Mouse (Mus musculus): ENCODE data around the gene Itgb4. TPM values are rescaled to one million over a fixed set of nuclear protein-coding genes. Genes with fewer than 3 reads are reported as not detected.

Gene Itgb4
- not detected for polyA plus RNA-seq (2017; shearing (Covaris generic))

DNA sequence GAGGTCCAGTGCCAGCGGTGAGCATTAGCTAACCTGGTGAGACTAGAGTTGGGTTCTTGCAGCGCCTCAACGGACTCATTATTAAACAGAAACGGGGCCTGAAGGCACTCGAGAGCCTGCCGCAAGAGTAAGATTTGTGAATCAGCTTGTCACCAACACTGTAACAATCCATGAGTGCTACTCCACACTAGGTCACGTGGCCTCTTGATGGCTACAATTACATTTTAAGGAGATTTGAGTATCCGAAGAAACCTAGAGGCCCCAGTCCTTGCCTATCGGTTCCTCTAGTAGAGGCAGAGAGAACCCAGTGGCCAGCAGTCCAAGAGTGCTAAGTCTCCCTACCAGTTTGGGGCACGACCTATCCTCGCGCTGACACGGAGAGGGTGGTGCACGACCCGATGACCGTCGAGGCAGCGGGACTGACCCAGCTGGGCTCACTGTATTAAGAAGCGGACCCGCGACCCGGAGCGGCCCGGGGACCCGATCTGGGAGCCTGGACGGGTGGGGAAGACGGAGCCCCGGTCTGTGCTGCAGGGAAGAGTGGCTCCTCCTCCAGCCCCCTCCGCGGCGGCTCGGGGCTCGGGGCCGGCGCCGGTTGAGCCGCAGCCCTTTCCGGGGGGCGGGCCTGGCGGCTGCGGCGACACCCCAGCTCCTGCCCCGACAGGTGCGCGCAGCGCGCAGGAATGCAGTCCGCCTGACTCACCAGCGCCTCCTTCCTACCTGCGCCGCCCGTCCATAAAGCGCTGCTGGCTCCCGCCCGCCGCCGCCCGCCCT, at the start of gene Itgb4:
Itgb4 (plus strand) TSS at position 401 of the 774 bp plus-strand sequence.
- peak; percentile 7 for ATAC-seq

GRCm38 (mm10) chr11:115929031-115929430, 45.5 kb upstream of the Itgb4 start:
- no peak for ATAC-seq

GRCm38 (mm10) chr11:115929818-115930217, 44.7 kb upstream of the Itgb4 start:
- no peak for ATAC-seq

DNA sequence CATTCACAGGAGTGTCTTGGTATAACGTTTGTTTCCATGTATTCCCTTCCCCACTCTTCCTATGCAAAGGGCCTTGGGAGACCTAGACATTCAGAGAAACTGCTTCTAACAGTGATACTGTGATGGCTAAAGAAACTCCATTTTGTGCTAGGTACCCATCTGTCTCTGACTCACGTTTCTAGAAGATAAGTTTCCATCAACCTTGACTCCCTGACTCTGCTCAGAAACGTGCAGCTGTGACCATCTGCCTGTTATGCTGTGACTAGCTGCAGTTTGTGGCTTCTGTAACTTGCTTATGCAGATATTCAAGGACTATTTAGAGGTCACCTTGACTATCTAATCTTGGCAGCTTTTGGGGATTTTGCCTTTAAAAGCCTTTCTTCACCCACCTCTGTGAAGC, 43.3 kb upstream of the Itgb4 start:
- no peak for ATAC-seq

- peak; percentile 100 for ATAC-seq
Observed at GRCm38 (mm10) chr11:115933108-115933746, 41.3 kb upstream of the Itgb4 start, which contains the start of the genes Sap30bp and Recql5. Gene Sap30bp, plus strand, starts transcription at chr11:115933282. Gene Recql5, minus strand, starts transcription at chr11:115933477.

GRCm38 (mm10) chr11:115933747-115934110, 40.8 kb upstream of the Itgb4 start:
- ATAC-seq, result peak; percentile 4

DNA sequence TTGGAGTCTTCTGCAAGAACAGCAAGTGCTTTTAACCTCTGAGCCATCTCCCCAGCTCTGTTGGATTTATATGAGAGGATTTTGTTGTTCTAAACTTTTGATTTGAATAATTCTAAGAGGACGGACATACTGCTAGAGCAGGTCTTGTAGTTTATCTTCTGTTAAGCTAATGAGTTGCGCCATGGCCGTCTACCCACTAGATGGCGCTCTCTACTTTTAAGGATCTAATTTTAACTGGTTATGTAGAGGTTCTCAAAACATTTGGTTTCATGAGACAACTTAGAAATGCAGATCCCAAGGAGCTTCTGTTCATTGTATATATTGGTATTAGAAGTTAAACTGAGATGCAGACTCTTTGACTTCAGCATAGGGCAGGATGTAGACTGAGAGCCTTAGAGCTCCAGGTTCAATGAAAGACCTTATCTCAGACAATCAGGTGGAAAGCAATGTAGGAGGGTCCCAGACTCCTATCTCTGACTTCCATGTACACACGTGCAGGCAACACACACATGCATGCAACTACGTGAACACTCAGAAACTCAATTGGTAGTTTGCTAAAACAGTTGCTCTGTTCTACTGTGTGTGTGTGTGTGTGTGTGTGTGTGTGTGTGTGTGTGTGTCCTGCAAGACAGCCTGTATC, 34.7 kb upstream of the Itgb4 start:
- peak; percentile 38 for ATAC-seq

DNA sequence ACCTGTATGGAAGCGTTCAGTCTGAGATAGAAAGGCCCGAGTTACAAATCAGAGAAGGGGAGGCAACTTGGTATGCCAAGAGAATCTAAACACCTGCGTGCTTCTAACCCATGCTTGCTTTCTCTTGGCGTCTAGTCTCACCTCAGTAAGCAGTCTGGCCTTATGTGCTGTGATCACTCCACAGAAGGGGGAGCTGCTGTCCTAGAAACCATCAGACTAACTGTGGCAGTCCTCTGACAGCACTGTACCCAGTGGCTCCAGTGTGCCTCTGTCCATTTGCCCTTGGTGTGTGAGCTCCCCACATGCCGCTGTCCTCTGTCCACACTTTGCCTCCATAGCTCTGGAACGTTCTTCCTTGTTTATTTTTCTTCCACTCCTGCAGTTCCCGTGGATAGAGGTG, 32.5 kb upstream of the Itgb4 start:
- ATAC-seq, result no peak

DNA sequence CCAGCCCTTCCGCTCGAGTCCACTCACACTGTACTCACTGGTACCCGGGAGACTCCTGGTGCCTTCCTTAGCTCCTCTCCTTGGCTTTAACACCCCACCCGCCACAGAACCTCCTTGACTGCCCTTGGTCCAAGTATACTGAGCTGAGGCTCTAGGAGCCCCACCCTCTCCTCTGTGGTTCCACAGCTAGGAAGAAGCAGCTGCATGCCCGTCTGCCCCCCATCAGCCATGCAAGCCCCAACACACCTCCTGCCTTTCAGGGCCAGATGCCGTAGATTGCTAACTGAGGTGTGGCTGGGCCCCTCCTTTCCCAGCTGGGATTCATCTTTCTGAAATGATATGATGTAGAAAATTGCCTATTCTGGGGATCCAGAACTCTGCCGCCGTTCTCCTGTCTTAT, 29.3 kb upstream of the Itgb4 start:
- no peak for ATAC-seq

DNA sequence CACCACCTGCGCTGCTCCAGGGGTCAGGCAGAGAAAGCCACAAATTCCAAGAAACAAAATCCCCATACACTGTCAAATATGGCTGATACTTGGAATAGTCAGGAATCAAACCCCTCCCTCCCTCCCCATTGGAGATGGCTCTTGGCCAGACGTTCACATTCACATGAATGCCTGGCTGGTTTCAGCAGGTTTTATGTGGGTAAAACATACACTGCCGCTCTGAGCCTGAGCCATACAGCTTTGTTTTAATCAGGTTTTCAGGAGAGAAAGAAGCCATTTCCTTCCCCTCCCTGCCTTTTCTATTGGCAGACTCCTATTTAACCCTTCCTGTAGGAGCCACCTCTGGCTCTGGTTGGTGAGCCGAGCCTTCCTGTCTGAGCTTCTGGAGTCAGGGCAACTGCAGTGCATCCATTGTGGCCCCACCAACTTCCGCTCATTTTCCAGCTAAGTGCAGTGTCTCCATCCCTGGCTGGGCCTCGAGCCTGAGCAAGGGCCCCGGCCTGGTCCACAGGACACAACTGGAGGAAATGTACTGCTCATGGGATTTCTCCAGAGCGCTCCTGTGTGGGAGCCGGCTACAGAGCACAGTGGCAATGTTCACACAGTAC, 28.2 kb upstream of the Itgb4 start:
- no peak for ATAC-seq

- no peak for ATAC-seq
Observed at GRCm38 (mm10) chr11:115948316-115948715, 26.2 kb upstream of the Itgb4 start.

- no peak for ATAC-seq
Observed at GRCm38 (mm10) chr11:115950719-115951118, 23.8 kb upstream of the Itgb4 start.

DNA sequence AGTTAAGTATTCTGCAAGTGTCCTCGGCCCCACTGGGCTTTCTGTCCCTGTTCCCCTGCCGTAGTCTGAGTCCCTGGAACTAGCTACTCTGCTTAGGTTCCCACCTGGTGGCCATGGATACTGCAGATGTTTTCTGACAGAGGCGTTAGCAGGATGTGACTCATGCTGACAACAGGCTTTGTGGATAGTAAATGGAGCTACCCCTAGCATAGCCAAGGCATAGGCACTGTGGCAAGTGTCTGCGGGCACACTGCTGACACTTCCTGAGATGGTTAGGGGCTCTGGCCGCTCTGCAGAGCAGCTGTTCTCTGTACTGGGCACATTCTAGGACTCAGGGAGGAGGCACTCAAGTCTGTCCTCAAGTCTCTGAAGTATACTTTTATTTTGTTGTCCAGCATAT, 19.8 kb upstream of the Itgb4 start:
- ATAC-seq, result no peak

DNA sequence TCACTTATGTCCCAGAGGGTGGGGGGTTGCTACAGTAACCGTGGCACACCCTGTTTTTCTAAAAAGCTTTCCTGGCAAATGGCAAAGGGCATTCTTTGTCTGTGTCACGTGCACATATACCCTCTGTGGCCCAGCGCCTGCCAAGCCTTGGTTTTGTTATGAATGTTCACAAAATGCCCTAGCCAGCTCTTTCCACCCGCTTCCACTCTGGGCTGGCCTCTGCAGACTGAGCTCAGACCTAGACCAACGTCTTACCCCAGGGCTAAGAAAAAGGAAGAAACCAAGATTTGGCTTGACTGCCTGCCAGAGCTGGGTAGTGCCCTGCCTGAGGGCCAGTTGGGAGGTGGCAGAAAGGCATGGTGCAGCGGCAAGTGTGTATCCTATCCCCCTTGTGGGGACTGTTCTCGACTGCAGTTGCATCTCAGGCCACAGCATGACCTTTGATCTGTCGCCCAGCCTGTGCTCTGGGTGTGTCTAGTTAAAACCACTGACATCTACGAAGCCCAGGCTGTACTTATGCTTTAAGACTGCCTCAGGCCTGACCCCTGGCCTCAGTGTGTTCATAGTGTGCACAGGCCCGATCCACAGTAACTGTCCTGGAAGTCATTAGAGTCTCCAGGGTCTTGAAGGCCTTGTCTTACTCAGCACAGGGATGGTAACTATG, 19.2 kb upstream of the Itgb4 start:
- no peak for ATAC-seq

- no peak for ATAC-seq
Observed at GRCm38 (mm10) chr11:115956453-115956852, 18.1 kb upstream of the Itgb4 start.

- ATAC-seq, result no peak
Observed at GRCm38 (mm10) chr11:115957971-115958370, 16.5 kb upstream of the Itgb4 start.

DNA sequence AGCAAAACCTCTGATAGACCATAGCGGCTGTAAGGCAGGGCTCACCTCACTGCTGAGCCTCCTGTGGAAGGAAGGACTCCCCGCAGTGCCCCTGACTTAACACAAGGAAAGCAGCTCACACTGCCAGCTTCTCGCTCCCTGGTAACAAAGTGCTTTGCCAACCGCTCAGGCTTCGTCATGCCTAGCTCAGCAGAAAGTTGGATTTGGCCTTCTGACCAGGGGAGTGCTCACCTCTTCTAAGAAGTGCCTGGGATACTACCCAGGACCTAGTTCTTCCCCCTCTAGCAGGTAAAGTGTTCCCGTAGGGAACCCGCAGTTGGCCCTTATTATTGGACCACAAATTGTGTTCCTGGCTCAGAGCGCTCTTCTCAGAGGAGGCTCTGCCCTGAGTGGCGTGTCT, 15.5 kb upstream of the Itgb4 start:
- no peak for ATAC-seq

DNA sequence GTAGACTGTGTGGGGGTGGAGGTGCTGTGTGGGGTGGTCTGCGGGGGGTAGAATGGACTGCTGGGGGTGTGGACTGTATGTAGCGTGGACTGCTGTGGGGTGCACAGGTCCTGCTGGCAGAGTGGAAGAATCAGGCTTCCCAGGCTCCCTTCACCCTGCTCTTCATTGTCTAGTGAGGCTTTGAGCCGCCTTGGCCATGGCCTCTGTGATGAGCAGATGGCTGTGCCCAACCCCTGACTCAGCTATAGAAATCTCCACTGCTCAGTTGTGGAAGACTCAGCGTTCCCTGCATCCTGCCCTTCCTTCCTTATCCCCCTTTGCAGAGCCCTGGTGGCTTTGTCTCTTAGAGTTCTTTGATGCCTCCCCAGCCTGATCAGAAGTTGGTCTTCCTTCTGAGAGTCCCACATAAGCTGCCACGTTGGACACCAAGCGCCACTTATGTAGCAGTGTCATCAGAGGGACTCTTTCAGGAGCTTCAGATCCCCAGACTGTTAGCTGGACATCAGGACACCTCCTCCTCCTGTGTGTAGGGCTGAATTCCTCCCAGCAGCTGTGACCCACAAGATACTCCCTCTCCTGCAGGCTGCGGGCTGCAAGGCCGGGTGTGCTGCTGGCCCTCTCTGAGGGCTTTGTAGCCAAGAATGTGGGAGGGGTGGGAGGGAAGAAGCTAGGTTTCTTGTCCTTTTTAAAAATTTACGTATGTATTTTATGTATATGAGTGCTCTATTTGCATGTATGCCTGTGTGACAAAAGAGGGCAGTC, 11.7 kb upstream of the Itgb4 start:
- no peak for ATAC-seq

GRCm38 (mm10) chr11:115964977-115965604, 9.4 kb upstream of the Itgb4 start:
- no peak for ATAC-seq

- ATAC-seq, result no peak
Observed at GRCm38 (mm10) chr11:115968731-115969405, 5.6 kb upstream of the Itgb4 start.

Data from inflammation-experienced regulatory T-cells, adult 6 months (primary cell).